Mouse (Mus musculus) heart, embryonic 15.5 days (tissue): Measurements from ENCODE around the gene Palld. TPM values are rescaled to one million over a fixed set of nuclear protein-coding genes. Genes with fewer than 3 reads are reported as not detected.
A peak's percentile ranks its signal among the peaks of the same experiment; 100 is the strongest.

Experiments
- ATAC-seq: fragments of 200-750 bp; cut with Nextera tagmentation; replicated peaks from 2 replicates; pipeline ENCODE4 v1.8.0; 2017; ENCODE audit warnings: low read depth, moderate TSS enrichment; ENCODE audit not compliant: insufficient number of reproducible peaks, insufficient read depth, low FRiP score
- H3K27ac ChIP-seq: fragments of 300-500 bp; sonication (generic); 2 replicates; pipeline ENCODE4 v1.5.1; 2015; ENCODE audit warnings: mild to moderate bottlenecking, inconsistent platforms
- H3K27me3 ChIP-seq: fragments of 300-500 bp; sonication (generic); 2 replicates; pipeline ENCODE4 v1.6.1; 2015; ENCODE audit warnings: inconsistent platforms
- H3K36me3 ChIP-seq: fragments of 300-500 bp; sonication (generic); 2 replicates; pipeline ENCODE4 v1.6.1; 2015; ENCODE audit warnings: mild to moderate bottlenecking, inconsistent platforms
- H3K4me1 ChIP-seq: fragments of 300-500 bp; sonication (generic); replicated peaks from 2 replicates; pipeline ENCODE4 v1.6.1; 2015; ENCODE audit warnings: inconsistent platforms
- H3K4me2 ChIP-seq: fragments of 300-500 bp; sonication (generic); 2 replicates; pipeline ENCODE4 v1.6.1; 2015; ENCODE audit warnings: inconsistent platforms, mild to moderate bottlenecking, moderate library complexity
- H3K4me3 ChIP-seq: fragments of 300-500 bp; sonication (generic); 2 replicates; pipeline ENCODE4 v1.5.1; 2015; ENCODE audit warnings: mild to moderate bottlenecking, inconsistent platforms
- H3K9ac ChIP-seq: fragments of 300-500 bp; sonication (generic); 2 replicates; pipeline ENCODE4 v1.6.1; 2015; ENCODE audit warnings: mild to moderate bottlenecking, inconsistent platforms
- H3K9me3 ChIP-seq: fragments of 300-500 bp; sonication (generic); replicated peaks from 2 replicates; pipeline ENCODE4 v1.6.1; 2016; ENCODE audit warnings: inconsistent platforms
- WGBS: fragments of 180-500 bp; shearing (Covaris S2); methylation state at CpG from one replicate; pipeline ENCODE4 v1.1.7; 2015; ENCODE audit warnings: mixed read lengths; 5-methylcytosine and 5-hydroxymethylcytosine counted together
- polyA plus RNA-seq: library from polyadenylated mRNA; unstranded; fragments of >200 nt; fragmentation: Nextera tagmentation; extraction: Ambion mirVana; gene quantifications from 2 replicates; pipeline ENCODE4 v1.2.1, GENCODE M21; 2015

Gene Palld
- polyA plus RNA-seq, 1 experiment from 2014 or later: 173 TPM

- Histone ChIP-seq H3K9ac (no peak overlapping the region), H3K27ac (no peak overlapping the region), H3K9me3 (no peaks in the 10 kb centered on the region), H3K36me3 (peaks cover 5% of the 10 kb centered on the region; the same call in 1 of the 2 replicates), H3K4me1 (peaks cover 24% of the 10 kb centered on the region), H3K27me3 (no peaks in the 10 kb centered on the region), H3K4me2 (no peak overlapping the region), H3K4me3 (no peak overlapping the region)
- no peak for ATAC-seq
- 83% methylated on average over 9 of the region's 9 CpGs for WGBS
These were observed 180.3 kb downstream of the Palld start for GRCm38 (mm10) chr8:61722226-61722625.

GRCm38 (mm10) chr8:61715351-61716125 lies 187.0 kb downstream of the Palld start:
- no peak for ATAC-seq
- no peaks in the 10 kb centered on the region for H3K9me3 ChIP-seq
- H3K36me3 ChIP-seq: peaks cover 6% of the 10 kb centered on the region
- H3K27me3 ChIP-seq: no peaks in the 10 kb centered on the region
- no peak overlapping the region for H3K4me2 ChIP-seq
- no peak overlapping the region for H3K9ac ChIP-seq
- 42% methylated on average over 14 of the region's 14 CpGs for WGBS
- H3K4me3 ChIP-seq: no peak overlapping the region
- peaks cover 47% of the 10 kb centered on the region for H3K4me1 ChIP-seq
- peak overlapping the region; percentile 59 for H3K27ac ChIP-seq

DNA sequence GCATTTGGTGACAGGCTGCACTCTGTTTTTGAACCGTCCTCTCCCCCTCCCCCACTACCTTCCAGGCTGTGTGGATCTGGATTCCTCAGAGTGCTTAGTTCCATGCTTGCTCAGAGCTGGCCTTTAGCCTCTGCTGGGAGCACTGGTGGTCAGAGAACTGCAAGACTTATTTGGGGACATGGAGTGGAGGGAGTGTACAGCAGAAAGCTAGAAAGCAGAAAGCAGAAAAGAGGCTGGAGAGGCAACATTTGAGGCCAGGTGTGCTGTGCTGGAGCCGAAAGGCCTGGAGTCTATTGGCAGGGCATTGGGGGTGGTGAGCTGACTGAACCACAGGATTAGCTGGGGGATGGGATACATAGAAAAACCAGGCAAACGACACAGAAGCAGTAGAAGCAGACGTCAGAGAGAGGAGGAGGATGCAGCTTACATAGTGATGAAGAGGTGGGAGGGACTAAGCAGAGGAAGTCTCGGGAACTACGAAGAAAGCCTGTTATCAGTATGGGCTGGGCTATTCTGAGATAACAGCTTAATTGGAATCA lies 188.1 kb downstream of the Palld start:
- 12% methylated on average over 6 of the region's 6 CpGs for WGBS
- no peak overlapping the region for H3K4me2 ChIP-seq
- H3K9ac ChIP-seq: no peak overlapping the region
- peaks cover 47% of the 10 kb centered on the region for H3K4me1 ChIP-seq
- peaks cover 17% of the 10 kb centered on the region for H3K36me3 ChIP-seq
- ATAC-seq: 0 out of 2 replicates have a peak, but pooled peaks have one; percentile 50
- H3K27me3 ChIP-seq: no peaks in the 10 kb centered on the region
- no peak overlapping the region for H3K4me3 ChIP-seq
- peak overlapping the region; percentile 54 for H3K27ac ChIP-seq
- no peaks in the 10 kb centered on the region for H3K9me3 ChIP-seq

DNA sequence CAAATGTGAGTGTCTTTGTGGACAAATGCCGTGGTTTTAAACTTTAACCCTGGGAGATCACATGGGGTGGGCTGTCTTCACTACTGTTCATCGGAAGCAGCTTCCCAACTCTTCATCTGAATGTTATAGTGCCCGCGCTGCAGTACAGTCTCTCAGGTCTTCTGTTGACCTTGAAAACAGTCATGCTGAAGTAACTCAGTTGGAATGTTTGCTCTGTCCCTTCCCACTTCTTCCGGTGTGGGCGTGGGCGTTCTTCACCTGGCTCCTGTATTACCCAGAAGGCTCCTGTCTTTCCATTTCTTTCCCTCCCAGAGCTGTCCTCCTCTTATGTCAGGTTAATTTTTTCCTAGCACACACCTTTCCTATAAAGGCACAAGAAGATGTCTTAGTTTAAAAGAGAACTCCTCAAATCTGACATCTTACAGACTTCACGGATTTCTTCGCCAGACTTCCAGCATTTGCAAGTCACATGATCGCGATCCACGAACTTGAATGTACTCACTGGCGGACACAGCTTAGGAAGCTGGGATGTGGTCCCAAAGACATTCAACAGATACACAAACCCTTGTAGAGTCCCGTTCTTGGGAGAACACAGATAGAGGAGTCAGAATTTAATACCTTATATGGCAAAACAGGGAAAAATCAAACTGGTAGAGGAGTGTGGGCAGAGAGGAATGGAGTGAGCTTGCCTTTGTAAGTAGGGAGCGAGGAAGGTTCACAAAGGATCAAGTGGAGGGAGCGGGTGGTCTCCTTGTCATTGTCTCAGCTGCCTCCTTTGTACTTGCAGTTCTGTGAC lies 189.1 kb downstream of the Palld start:
- H3K9ac ChIP-seq: no peak overlapping the region
- no peak overlapping the region for H3K4me2 ChIP-seq
- H3K36me3 ChIP-seq: peaks cover 21% of the 10 kb centered on the region
- ATAC-seq: no peak
- WGBS: 62% methylated on average over 16 of the region's 16 CpGs
- H3K27me3 ChIP-seq: no peaks in the 10 kb centered on the region
- no peaks in the 10 kb centered on the region for H3K9me3 ChIP-seq
- peak overlapping the region; percentile 54 for H3K27ac ChIP-seq
- peaks cover 47% of the 10 kb centered on the region for H3K4me1 ChIP-seq
- no peak overlapping the region for H3K4me3 ChIP-seq

- Histone ChIP-seq H3K4me3 (no peak overlapping the region), H3K27me3 (no peaks in the 10 kb centered on the region), H3K9me3 (no peaks in the 10 kb centered on the region), H3K4me2 (no peak overlapping the region), H3K27ac (no peak overlapping the region), H3K4me1 (peaks cover 43% of the 10 kb centered on the region), H3K9ac (no peak overlapping the region), H3K36me3 (peaks cover 28% of the 10 kb centered on the region)
- WGBS: 76% methylated on average over 2 of the region's 2 CpGs
- no peak for ATAC-seq
These were observed 190.1 kb downstream of the Palld start for GRCm38 (mm10) chr8:61712426-61712825.

GRCm38 (mm10) chr8:61708586-61709305 lies 193.7 kb downstream of the Palld start:
- no peak for ATAC-seq
- WGBS: 80% methylated on average over 8 of the region's 8 CpGs
- Histone ChIP-seq H3K27me3 (no peaks in the 10 kb centered on the region), H3K4me2 (no peak overlapping the region), H3K27ac (no peak overlapping the region), H3K4me1 (peaks cover 17% of the 10 kb centered on the region), H3K36me3 (peaks cover 28% of the 10 kb centered on the region), H3K9me3 (no peaks in the 10 kb centered on the region), H3K4me3 (no peak overlapping the region), H3K9ac (no peak overlapping the region)

DNA sequence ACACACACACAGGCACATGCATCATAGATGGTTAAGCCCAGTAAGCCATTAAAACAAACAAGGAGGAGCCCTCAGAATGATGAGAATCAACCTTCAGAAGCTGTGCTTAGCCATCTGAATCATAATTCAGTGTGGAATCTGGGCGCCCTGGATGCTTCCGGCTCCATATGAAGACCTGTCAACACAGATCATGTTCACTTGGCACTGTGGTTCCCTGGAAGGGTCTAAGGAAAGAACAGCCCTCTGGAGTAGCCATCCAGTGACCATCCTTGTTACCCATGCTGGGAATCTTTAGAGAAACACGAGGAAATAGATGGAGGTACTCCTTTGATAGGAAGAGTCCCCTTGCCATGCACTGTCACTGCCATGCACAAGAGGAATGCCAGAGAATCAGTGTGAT lies 197.0 kb downstream of the Palld start:
- no peak overlapping the region for H3K4me3 ChIP-seq
- ATAC-seq: no peak
- no peaks in the 10 kb centered on the region for H3K9me3 ChIP-seq
- H3K27me3 ChIP-seq: no peaks in the 10 kb centered on the region
- peaks cover 16% of the 10 kb centered on the region for H3K4me1 ChIP-seq
- no peak overlapping the region for H3K4me2 ChIP-seq
- WGBS: 46% methylated on average over 3 of the region's 3 CpGs
- H3K9ac ChIP-seq: no peak overlapping the region
- H3K36me3 ChIP-seq: peaks cover 46% of the 10 kb centered on the region
- no peak overlapping the region for H3K27ac ChIP-seq

DNA sequence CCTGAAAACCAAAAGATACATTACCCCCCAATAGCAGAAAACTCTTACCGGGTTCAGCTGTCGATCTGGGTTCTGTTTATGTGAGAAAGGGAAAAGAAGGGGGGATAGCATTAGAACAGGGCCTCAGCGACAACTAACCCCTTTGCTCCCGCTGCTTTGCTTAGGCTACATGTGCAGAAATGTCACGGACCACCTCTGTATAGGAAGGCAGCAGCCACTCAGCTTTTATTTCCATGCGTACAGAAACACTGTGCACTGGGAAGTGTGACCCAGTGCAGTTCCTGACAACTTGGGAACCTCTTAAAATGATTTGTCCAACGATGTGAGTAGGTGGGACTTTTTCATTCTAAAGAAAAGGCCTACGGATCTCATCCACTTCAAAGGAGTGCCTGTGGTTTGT lies 200.4 kb downstream of the Palld start:
- H3K4me2 ChIP-seq: no peak overlapping the region
- no peak for ATAC-seq
- H3K27ac ChIP-seq: no peak overlapping the region
- 83% methylated on average over 8 of the region's 8 CpGs for WGBS
- peaks cover 28% of the 10 kb centered on the region for H3K4me1 ChIP-seq
- H3K9ac ChIP-seq: no peak overlapping the region
- H3K4me3 ChIP-seq: no peak overlapping the region
- H3K27me3 ChIP-seq: no peaks in the 10 kb centered on the region
- H3K36me3 ChIP-seq: peaks cover 30% of the 10 kb centered on the region
- H3K9me3 ChIP-seq: no peaks in the 10 kb centered on the region

DNA sequence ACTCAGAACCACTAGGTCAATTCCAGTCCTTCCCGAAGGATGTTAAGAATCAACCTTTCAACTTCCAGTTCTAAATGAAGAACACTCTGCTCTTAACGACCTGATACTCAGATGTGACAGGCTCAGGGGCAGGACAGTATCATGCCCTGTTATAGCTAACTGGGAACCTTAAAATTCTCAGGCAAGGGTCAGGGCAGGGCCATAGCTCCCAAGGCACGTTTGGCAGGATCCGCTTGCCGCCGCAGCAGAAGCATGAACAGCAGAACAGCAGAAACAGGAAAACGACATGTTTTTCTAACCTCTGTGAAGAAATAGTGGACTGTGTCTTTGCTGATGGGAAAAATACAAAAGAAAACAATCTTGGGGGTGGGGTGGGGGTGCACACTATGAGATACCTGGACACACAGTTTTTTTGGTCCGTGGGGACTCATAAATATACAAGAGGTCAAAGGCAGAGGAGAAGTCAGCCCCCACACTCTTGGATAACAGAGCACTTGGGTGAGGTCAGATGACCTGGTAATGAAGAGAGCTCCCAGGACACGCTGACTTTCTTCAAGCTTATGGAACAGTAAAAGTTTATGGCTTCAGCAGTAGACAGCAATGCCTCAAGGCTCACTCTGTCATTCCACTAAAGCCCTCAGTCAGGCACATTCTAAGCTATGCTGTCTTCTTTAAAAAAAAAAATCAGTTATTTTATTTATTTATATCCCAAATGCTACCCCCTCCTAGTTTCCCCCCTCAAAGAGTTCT lies 201.4 kb downstream of the Palld start:
- Histone ChIP-seq H3K27ac (no peak overlapping the region), H3K4me2 (no peak overlapping the region), H3K4me3 (no peak overlapping the region), H3K36me3 (peaks cover 30% of the 10 kb centered on the region), H3K9me3 (no peaks in the 10 kb centered on the region), H3K9ac (no peak overlapping the region), H3K27me3 (no peaks in the 10 kb centered on the region), H3K4me1 (peaks cover 28% of the 10 kb centered on the region)
- WGBS: 51% methylated on average over 9 of the region's 9 CpGs
- no peak for ATAC-seq

DNA sequence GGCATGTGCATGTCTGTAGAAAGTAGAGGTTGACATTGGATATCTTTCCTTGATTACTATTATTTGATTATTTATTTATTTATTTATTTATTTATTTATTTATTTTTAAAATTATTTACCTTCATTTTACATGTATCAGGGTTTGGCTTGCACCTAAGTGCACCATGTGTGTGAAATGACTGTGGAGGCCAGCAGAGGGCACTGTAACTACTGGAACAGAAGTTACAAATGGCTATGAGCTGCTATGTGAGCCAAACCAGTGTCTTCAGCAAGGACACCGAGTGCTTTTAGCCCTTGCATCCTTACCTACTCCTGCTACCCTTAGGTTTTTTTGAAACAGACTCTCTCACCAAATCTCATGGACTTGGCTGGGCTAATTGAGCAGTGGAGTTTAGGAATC lies 202.2 kb downstream of the Palld start:
- Histone ChIP-seq H3K4me1 (peaks cover 30% of the 10 kb centered on the region), H3K9ac (no peak overlapping the region), H3K27ac (no peak overlapping the region), H3K4me2 (no peak overlapping the region), H3K9me3 (no peaks in the 10 kb centered on the region), H3K4me3 (no peak overlapping the region), H3K36me3 (peaks cover 30% of the 10 kb centered on the region), H3K27me3 (no peaks in the 10 kb centered on the region)
- no peak for ATAC-seq
- WGBS: 85% methylated on average over 1 of the region's 1 CpGs
